Comparison of ENCODE assay signal across 19 mouse cellular contexts in genomic region chr17:63165847-63166246, GRCm38 (mm10).
DNase-seq lines count a peak whose midpoint lies in the region; ATAC-seq and TF ChIP-seq lines count a peak whose summit lies in the region.
"Had no signal": no experiment of that assay in that cellular context is flagged by ENCODE, and none has a peak within 500 bp of the region (broad histone marks: within the 10 kb centered on the region; RNA-seq: fewer than 3 reads in every experiment).

No protein-coding gene starts in this region.

- no peak for TF ChIP-seq CTCF in cerebellum, adult 2 months (IDR thresholded peaks at IDR 0.05; ENCODE audit: borderline replicate concordance, insufficient read depth, low read depth, low read length)
- no peak for TF ChIP-seq CTCF in lung, adult 2 months (IDR thresholded peaks at IDR 0.05; ENCODE audit: insufficient read depth, low read length)

- no peaks in the 10 kb centered on the region for H3K27me3 ChIP-seq in hindbrain, embryonic 15.5 days
- H3K27me3 ChIP-seq in hindbrain, embryonic 14.5 days (ENCODE audit: control insufficient read depth, insufficient read depth, low read length), result no peaks in the 10 kb centered on the region
- H3K27me3 ChIP-seq in cerebellum, adult 2 months (ENCODE audit: control insufficient read depth, insufficient read depth, low read length), result no peaks in the 10 kb centered on the region
- H3K27me3 ChIP-seq: embryonic facial prominence, embryonic 13.5 days; heart, embryonic 13.5 days; intestine, embryonic 15.5 days; neural tube, embryonic 13.5 days had no signal

- no peak overlapping the region for H3K4me3 ChIP-seq in hindbrain, embryonic 15.5 days
- H3K4me3 ChIP-seq in hindbrain, embryonic 14.5 days (replicated peaks; ENCODE audit: low read length), result no peak overlapping the region
- no peak overlapping the region for H3K4me3 ChIP-seq in cerebellum, adult 2 months (replicated peaks; ENCODE audit: insufficient read depth, low read depth, low read length)
- H3K4me3 ChIP-seq in lung, adult 2 months (replicated peaks; ENCODE audit: extremely low read depth, low read depth, low read length), result no peak overlapping the region
- H3K4me3 ChIP-seq: embryonic facial prominence, embryonic 13.5 days; forebrain, embryonic 15.5 days; heart, embryonic 13.5 days; intestine, embryonic 15.5 days; neural tube, embryonic 13.5 days had no signal

- 61% methylated on average over 13 of the region's 13 CpGs for WGBS in hindbrain, embryonic 15.5 days
- WGBS in hindbrain, embryonic 14.5 days, result 54% methylated on average over 13 of the region's 13 CpGs
- WGBS in cerebellum, adult 2 months, result 11% methylated on average over 13 of the region's 13 CpGs
- WGBS in lung, adult 2 months, result 92% methylated on average over 13 of the region's 13 CpGs

- no peak overlapping the region for H3K27ac ChIP-seq in hindbrain, embryonic 15.5 days (replicated peaks)
- H3K27ac ChIP-seq in hindbrain, embryonic 14.5 days, result no peak overlapping the region
- no peak overlapping the region for H3K27ac ChIP-seq in cerebellum, adult 2 months (ENCODE audit: insufficient read depth, low read length)
- H3K27ac ChIP-seq: embryonic facial prominence, embryonic 13.5 days; forebrain, embryonic 15.5 days; heart, embryonic 13.5 days; intestine, embryonic 15.5 days; liver, embryonic 14.5 days; macrophage; neural tube, embryonic 13.5 days had no signal

- no peak for TF ChIP-seq POLR2A in cerebellum, adult 2 months (IDR thresholded peaks at IDR 0.05; ENCODE audit: borderline replicate concordance, insufficient read depth, low read length)
- no peak for TF ChIP-seq POLR2A in lung, adult 2 months (IDR thresholded peaks at IDR 0.05; ENCODE audit: borderline replicate concordance, extremely low read depth, low read depth, low read length)

- ATAC-seq in hindbrain, embryonic 15.5 days (ENCODE audit: low FRiP score, low read depth), result peak; percentile 47; the same call in 1 of the 2 replicates
- ATAC-seq in hindbrain, embryonic 14.5 days (ENCODE audit: low FRiP score), result no peak; the same call in 1 of the 2 replicates
- ATAC-seq in cerebellum, adult (ENCODE audit: insufficient number of reproducible peaks, low FRiP score, low TSS enrichment), result peak; percentile 82
- ATAC-seq: forebrain, embryonic 15.5 days; intestine, embryonic 15.5 days had no signal

- H3K9ac ChIP-seq in hindbrain, embryonic 15.5 days, result no peak overlapping the region
- H3K9ac ChIP-seq in hindbrain, embryonic 14.5 days, result no peak overlapping the region
- H3K9ac ChIP-seq: embryonic facial prominence, embryonic 13.5 days; forebrain, embryonic 15.5 days; heart, embryonic 13.5 days; intestine, embryonic 15.5 days; liver, embryonic 14.5 days; neural tube, embryonic 13.5 days had no signal

- no peak overlapping the region for H3K4me2 ChIP-seq in hindbrain, embryonic 15.5 days
- H3K4me2 ChIP-seq in hindbrain, embryonic 14.5 days (replicated peaks), result no peak overlapping the region
- H3K4me2 ChIP-seq: embryonic facial prominence, embryonic 13.5 days; forebrain, embryonic 15.5 days; heart, embryonic 13.5 days; intestine, embryonic 15.5 days; midbrain, embryonic 11.5 days; neural tube, embryonic 13.5 days had no signal

- no peaks in the 10 kb centered on the region; the same call in 1 of the 2 replicates for H3K4me1 ChIP-seq in hindbrain, embryonic 15.5 days (replicated peaks)
- peaks cover 9% of the 10 kb centered on the region for H3K4me1 ChIP-seq in hindbrain, embryonic 14.5 days (replicated peaks; ENCODE audit: control insufficient read depth, insufficient read depth, low read length)
- H3K4me1 ChIP-seq in cerebellum, adult 2 months (ENCODE audit: control insufficient read depth, insufficient read depth, low read length), result peaks cover 7% of the 10 kb centered on the region; the same call in 1 of the 2 replicates
- H3K4me1 ChIP-seq in lung, adult 2 months (ENCODE audit: control insufficient read depth, insufficient read depth, low read length), result no peaks in the 10 kb centered on the region
- H3K4me1 ChIP-seq: intestine, embryonic 15.5 days had no signal

- H3K36me3 ChIP-seq in hindbrain, embryonic 15.5 days, result no peaks in the 10 kb centered on the region
- no peaks in the 10 kb centered on the region for H3K36me3 ChIP-seq in hindbrain, embryonic 14.5 days (replicated peaks; ENCODE audit: control insufficient read depth, insufficient read depth)
- H3K36me3 ChIP-seq: embryonic facial prominence, embryonic 13.5 days; forebrain, embryonic 15.5 days; heart, embryonic 13.5 days; intestine, embryonic 15.5 days; neural tube, embryonic 13.5 days had no signal

- DNase-seq in hindbrain, embryonic 14.5 days (ENCODE audit: low spot score), result no peak
- peak; percentile 81 to 86 for DNase-seq in cerebellum, adult 2 months
- peak; percentile 77 to 79 for DNase-seq in cerebellum, postnatal 36 days
- DNase-seq in layer of hippocampus, adult 8-10 months (ENCODE audit: low spot score in 2 of 2), result no peak
- DNase-seq in lung, adult 2 months, result no peak
- DNase-seq: B cell, adult 2 months; heart, postnatal 36 days; kidney, postnatal 36 days; layer of hippocampus, adult 9-11 months had no signal

- H3K9me3 ChIP-seq in hindbrain, embryonic 15.5 days, result no peaks in the 10 kb centered on the region
- H3K9me3 ChIP-seq in hindbrain, embryonic 14.5 days (ENCODE audit: control insufficient read depth, low read length), result no peaks in the 10 kb centered on the region
- H3K9me3 ChIP-seq: embryonic facial prominence, embryonic 13.5 days; forebrain, embryonic 15.5 days; heart, embryonic 13.5 days; intestine, embryonic 15.5 days; neural tube, embryonic 13.5 days had no signal

Comparison
In these comparisons a context has a peak if more than half of its experiments do, and no peak if none do; other contexts are left out.
1. DNase-seq: peak in cerebellum, adult 2 months (2 of 2) and cerebellum, postnatal 36 days (2 of 2); none in hindbrain, embryonic 14.5 days (single experiment), layer of hippocampus, adult 8-10 months (0 of 2) and lung, adult 2 months (single experiment).